Mouse (Mus musculus) MEL (cell line): ENCODE measurements around the gene Il20. TPM values are rescaled to one million over a fixed set of nuclear protein-coding genes. Genes with fewer than 3 reads are reported as not detected.

ENCODE experiments used
- DNase-seq: peaks from one replicate; pipeline ENCODE4 v3.0.0; 2011; ENCODE audit warnings: low read depth, low spot score
- H3K27ac ChIP-seq: 2 replicates; pipeline ENCODE4 v1.5.1; 2012; ENCODE audit warnings: low read depth, mild to moderate bottlenecking, control low read depth, low read length, moderate library complexity; ENCODE audit not compliant: control insufficient read depth
- H3K27me3 ChIP-seq, 2 experiments: fragments of 150-350 bp in 1 of 2; sonication (generic) in 1 of 2; 2 replicates each; pipeline ENCODE4 v1.6.1; 2012; ENCODE audit warnings: low read length in 2 of 2, mild to moderate bottlenecking in 2 of 2, improper control_type of control experiment in 1 of 2, moderate library complexity in 1 of 2; ENCODE audit not compliant: insufficient read depth in 2 of 2, control insufficient read depth in 1 of 2
- H3K36me3 ChIP-seq, 2 experiments: 2 replicates each; pipeline ENCODE4 v1.6.1; 2012 to 2014; ENCODE audit warnings: low read length in 2 of 2, improper control_type of control experiment in 1 of 2, inconsistent platforms in 1 of 2, mild to moderate bottlenecking in 1 of 2; ENCODE audit not compliant: insufficient read depth in 2 of 2, control insufficient read depth in 1 of 2
- H3K4me1 ChIP-seq, 2 experiments: fragments of 150-350 bp in 1 of 2; sonication (generic) in 1 of 2; 2 replicates each; pipeline ENCODE4 v1.6.1; 2012; ENCODE audit warnings: low read length in 2 of 2, improper control_type of control experiment in 1 of 2, mild to moderate bottlenecking in 1 of 2; ENCODE audit not compliant: insufficient read depth in 2 of 2, control insufficient read depth in 1 of 2
- H3K4me3 ChIP-seq, 2 experiments: fragments of 150-350 bp in 1 of 2; sonication (generic) in 1 of 2; 2 replicates each; pipeline ENCODE4 v1.5.1; 2012; ENCODE audit warnings: low read depth in 2 of 2, low read length in 2 of 2, mild to moderate bottlenecking in 2 of 2, moderate library complexity in 2 of 2, control low read depth in 1 of 2, improper control_type of control experiment in 1 of 2; ENCODE audit not compliant: control insufficient read depth in 1 of 2, insufficient read depth in 1 of 2
- H3K79me2 ChIP-seq: 2 replicates; pipeline ENCODE4 v1.6.1; 2012; ENCODE audit warnings: mild to moderate bottlenecking, low read length, moderate library complexity; ENCODE audit not compliant: control insufficient read depth, poor library complexity, insufficient read depth
- H3K9ac ChIP-seq: 2 replicates; pipeline ENCODE4 v1.6.1; 2012; ENCODE audit warnings: low read depth, mild to moderate bottlenecking, control low read depth, low read length, moderate library complexity; ENCODE audit not compliant: control insufficient read depth, poor library complexity, severe bottlenecking
- H3K9me3 ChIP-seq: fragments of 150-350 bp; sonication (generic); replicated peaks from 2 replicates; pipeline ENCODE4 v1.6.1; 2012; ENCODE audit warnings: mild to moderate bottlenecking, low read length, improper control_type of control experiment, moderate library complexity; ENCODE audit not compliant: insufficient read depth
- BHLHE40 ChIP-seq: IDR thresholded peaks from 2 replicates; pipeline ENCODE4 v1.6.1; 2012; ENCODE audit warnings: low read depth, mild to moderate bottlenecking, inconsistent platforms, low read length, improper control_type of control experiment, borderline replicate concordance
- CHD1 ChIP-seq: IDR thresholded peaks from 2 replicates; pipeline ENCODE4 v1.6.1; 2012; ENCODE audit warnings: low read depth, mild to moderate bottlenecking, inconsistent platforms, low read length, improper control_type of control experiment
- CTCF ChIP-seq, 3 experiments: IDR thresholded peaks in 2 of 3; conservative IDR thresholded peaks in 1 of 3; 2 replicates each; pipeline ENCODE4 v1.5.1; 2011 to 2012; ENCODE audit warnings: low read length in 3 of 3, low read depth in 2 of 3, mild to moderate bottlenecking in 2 of 3, improper control_type of control experiment in 1 of 3, inconsistent platforms in 1 of 3, mixed read lengths in 1 of 3, moderate library complexity in 1 of 3; ENCODE audit not compliant: control insufficient read depth in 1 of 3, insufficient read depth in 1 of 3, poor library complexity in 1 of 3, severe bottlenecking in 1 of 3
- E2F4 ChIP-seq: IDR thresholded peaks from 2 replicates; pipeline ENCODE4 v1.6.1; 2011; ENCODE audit warnings: low read depth, low read length, improper control_type of control experiment, borderline replicate concordance
- ELF1 ChIP-seq: IDR thresholded peaks from 2 replicates; pipeline ENCODE4 v1.6.1; 2014; ENCODE audit warnings: low read depth, mild to moderate bottlenecking, inconsistent platforms, low read length, improper control_type of control experiment, moderate library complexity
- EP300 ChIP-seq, 2 experiments: IDR thresholded peaks; 2 replicates each; pipeline ENCODE4 v1.6.1; 2011; ENCODE audit warnings: improper control_type of control experiment in 2 of 2, low read length in 2 of 2, low read depth in 1 of 2, mild to moderate bottlenecking in 1 of 2
- ETS1 ChIP-seq: IDR thresholded peaks from 2 replicates; pipeline ENCODE4 v1.6.1; 2012; ENCODE audit warnings: low read depth, mild to moderate bottlenecking, inconsistent platforms, low read length, improper control_type of control experiment, moderate library complexity
- GABPA ChIP-seq: IDR thresholded peaks from 2 replicates; pipeline ENCODE4 v1.6.1; 2012; ENCODE audit warnings: low read depth, mild to moderate bottlenecking, inconsistent platforms, low read length, improper control_type of control experiment, moderate library complexity
- HCFC1 ChIP-seq: IDR thresholded peaks from 2 replicates; pipeline ENCODE4 v1.6.1; 2012; ENCODE audit warnings: low read depth, mild to moderate bottlenecking, inconsistent platforms, low read length, improper control_type of control experiment, moderate library complexity
- JUND ChIP-seq: IDR thresholded peaks from 2 replicates; pipeline ENCODE4 v1.6.1; 2011; ENCODE audit warnings: low read depth, mild to moderate bottlenecking, improper control_type of control experiment, low read length
- KAT2A ChIP-seq: conservative IDR thresholded peaks from 2 replicates; pipeline ENCODE4 v1.6.1; 2012; ENCODE audit warnings: low read depth, low read length, improper control_type of control experiment, inconsistent platforms
- MAFK ChIP-seq: IDR thresholded peaks from 2 replicates; pipeline ENCODE4 v1.6.1; 2011; ENCODE audit warnings: low read depth, mild to moderate bottlenecking, low read length, improper control_type of control experiment, borderline replicate concordance
- MAZ ChIP-seq: IDR thresholded peaks from 2 replicates; pipeline ENCODE4 v1.6.1; 2012; ENCODE audit warnings: low read depth, mild to moderate bottlenecking, inconsistent platforms, low read length, improper control_type of control experiment
- MEF2A ChIP-seq: IDR thresholded peaks from 2 replicates; pipeline ENCODE4 v1.6.1; 2014; ENCODE audit warnings: low read depth, mild to moderate bottlenecking, inconsistent platforms, low read length, improper control_type of control experiment; ENCODE audit not compliant: poor library complexity, insufficient replicate concordance, severe bottlenecking; ENCODE audit errors: extremely low read depth
- MYB ChIP-seq: IDR thresholded peaks from 2 replicates; pipeline ENCODE4 v1.6.1; 2011; ENCODE audit warnings: mild to moderate bottlenecking, low read depth, low read length, improper control_type of control experiment
- MYC ChIP-seq: IDR thresholded peaks from 2 replicates; pipeline ENCODE4 v1.6.1; 2011; ENCODE audit warnings: low read depth, mild to moderate bottlenecking, low read length, improper control_type of control experiment, moderate library complexity
- NELFE ChIP-seq: IDR thresholded peaks from 2 replicates; pipeline ENCODE4 v1.6.1; 2011; ENCODE audit warnings: low read depth, low read length, improper control_type of control experiment
- POLR2AphosphoS2 ChIP-seq: IDR thresholded peaks from 2 replicates; pipeline ENCODE4 v1.6.1; 2011; ENCODE audit warnings: low read length, improper control_type of control experiment
- RAD21 ChIP-seq: IDR thresholded peaks from 2 replicates; pipeline ENCODE4 v1.6.1; 2011; ENCODE audit warnings: mild to moderate bottlenecking, low read depth, low read length, improper control_type of control experiment
- RCOR1 ChIP-seq: IDR thresholded peaks from 2 replicates; pipeline ENCODE4 v1.6.1; 2012; ENCODE audit warnings: low read depth, mild to moderate bottlenecking, inconsistent platforms, low read length, improper control_type of control experiment
- SIN3A ChIP-seq: IDR thresholded peaks from 2 replicates; pipeline ENCODE4 v1.6.1; 2012; ENCODE audit warnings: low read length, improper control_type of control experiment, inconsistent platforms
- TAL1 ChIP-seq: IDR thresholded peaks from 2 replicates; pipeline ENCODE4 v1.6.1; 2012; ENCODE audit warnings: mild to moderate bottlenecking, inconsistent platforms, low read length, moderate library complexity, mixed read lengths
- TBP ChIP-seq: IDR thresholded peaks from 2 replicates; pipeline ENCODE4 v1.8.0; 2011; ENCODE audit warnings: low read depth, low read length, improper control_type of control experiment
- USF2 ChIP-seq, 2 experiments: IDR thresholded peaks; 2 replicates each; pipeline ENCODE4 v1.6.1; 2011 to 2012; ENCODE audit warnings: improper control_type of control experiment in 2 of 2, low read length in 2 of 2, borderline replicate concordance in 1 of 2, inconsistent platforms in 1 of 2, low read depth in 1 of 2, mild to moderate bottlenecking in 1 of 2; ENCODE audit not compliant: insufficient read depth in 1 of 2
- ZC3H11A ChIP-seq: IDR thresholded peaks from 2 replicates; pipeline ENCODE4 v1.6.1; 2012; ENCODE audit warnings: low read depth, mild to moderate bottlenecking, inconsistent platforms, low read length, improper control_type of control experiment
- ZMIZ1 ChIP-seq: IDR thresholded peaks from 2 replicates; pipeline ENCODE4 v1.6.1; 2012; ENCODE audit warnings: low read depth, mild to moderate bottlenecking, inconsistent platforms, low read length, improper control_type of control experiment, moderate library complexity
- ZNF384 ChIP-seq: IDR thresholded peaks from 2 replicates; pipeline ENCODE4 v1.6.1; 2012; ENCODE audit warnings: low read depth, mild to moderate bottlenecking, inconsistent platforms, low read length, improper control_type of control experiment
- polyA plus RNA-seq, 2 experiments: library from polyadenylated mRNA; stranded (reverse) in 1 of 2; unstranded in 1 of 2; fragments of >175 nt in 1 of 2; fragments of >200 nt in 1 of 2; gene quantifications; 2 replicates each; pipeline versions ENCODE4 v1.2.1 to v1.2.4; 2012; ENCODE audit warnings: low replicate concordance in 2 of 2, low read depth in 1 of 2; ENCODE audit not compliant: insufficient read length in 2 of 2, insufficient read depth in 1 of 2, missing spikeins in 1 of 2
- total RNA-seq: library from RNA; depleted of rRNA; stranded (reverse); fragments of 300-350 nt; gene quantifications from 2 replicates; pipeline ENCODE4 v1.2.3, GENCODE M21; 2012

Gene Il20
- total and polyA plus RNA-seq, 3 experiments: not detected

GRCm38 (mm10) chr1:130938192-130938591, 26.9 kb upstream of the Il20 start:
- no peak overlapping the region for H3K9ac ChIP-seq
- no peaks in the 10 kb centered on the region for H3K9me3 ChIP-seq
- no peak overlapping the region for H3K4me3 ChIP-seq
- no peaks in the 10 kb centered on the region for H3K36me3 ChIP-seq
- H3K27me3 ChIP-seq: peaks cover 4 to 7% of the 10 kb centered on the region in 2 experiments
- H3K27ac ChIP-seq: no peak overlapping the region
- no peak for TF ChIP-seq ZNF384
- TF ChIP-seq TAL1: no peak
- TF ChIP-seq JUND: no peak
- TF ChIP-seq CTCF (IDR thresholded peaks at IDR 0.05 in 2 of 3, conservative IDR thresholded peaks at IDR 0.05 in 1 of 3; ENCODE audit: control insufficient read depth in 1 of 3, insufficient read depth in 1 of 3, low read depth in 2 of 3, low read length in 3 of 3, poor library complexity in 1 of 3, severe bottlenecking in 1 of 3): no peak
- TF ChIP-seq EP300 (IDR thresholded peaks at IDR 0.05; ENCODE audit: low read depth in 1 of 2, low read length in 2 of 2): no peak
- no peak for TF ChIP-seq ZMIZ1
- TF ChIP-seq CHD1: no peak
- no peak for TF ChIP-seq HCFC1
- no peak for TF ChIP-seq MAZ
- TF ChIP-seq MYB: no peak
- TF ChIP-seq E2F4: no peak
- TF ChIP-seq TBP: no peak
- TF ChIP-seq POLR2AphosphoS2: no peak
- TF ChIP-seq MAFK: no peak
- TF ChIP-seq RCOR1: no peak
- no peak for TF ChIP-seq MYC
- TF ChIP-seq ZC3H11A: no peak
- no peak for TF ChIP-seq MEF2A
- no peak for TF ChIP-seq USF2 (IDR thresholded peaks at IDR 0.05; ENCODE audit: borderline replicate concordance in 1 of 2, insufficient read depth in 1 of 2, low read depth in 1 of 2, low read length in 2 of 2)
- no peaks in the 10 kb centered on the region for H3K4me1 ChIP-seq
- H3K79me2 ChIP-seq: no peaks in the 10 kb centered on the region
- no peak for DNase-seq

GRCm38 (mm10) chr1:130937170-130937569, 25.9 kb upstream of the Il20 start:
- TF ChIP-seq MYB (no peak), HCFC1 (no peak), JUND (no peak), ZMIZ1 (no peak), ETS1 (no peak), KAT2A (no peak), NELFE (no peak), SIN3A (no peak), TBP (no peak), BHLHE40 (no peak), CHD1 (no peak), MAFK (no peak), EP300 (IDR thresholded peaks at IDR 0.05; ENCODE audit: low read depth in 1 of 2, low read length in 2 of 2) (no peak), ZNF384 (no peak), GABPA (no peak), MYC (no peak), RAD21 (no peak), ELF1 (no peak), RCOR1 (no peak), USF2 (IDR thresholded peaks at IDR 0.05; ENCODE audit: borderline replicate concordance in 1 of 2, insufficient read depth in 1 of 2, low read depth in 1 of 2, low read length in 2 of 2) (no peak)
- no peak overlapping the region for H3K27ac ChIP-seq
- no peaks in the 10 kb centered on the region for H3K4me1 ChIP-seq
- no peaks in the 10 kb centered on the region for H3K9me3 ChIP-seq
- DNase-seq: peak; percentile 6
- no peak overlapping the region for H3K9ac ChIP-seq
- H3K79me2 ChIP-seq: no peaks in the 10 kb centered on the region
- H3K27me3 ChIP-seq: peaks cover 3 to 7% of the 10 kb centered on the region in 2 experiments; a peak in 3 of 4 replicates
- H3K36me3 ChIP-seq: no peaks in the 10 kb centered on the region
- H3K4me3 ChIP-seq: no peak overlapping the region
